Mouse (Mus musculus) CH12.LX (cell line): ENCODE data around the gene Timm10.

ENCODE experiments used
- GABPA ChIP-seq: IDR thresholded peaks from 2 replicates; pipeline ENCODE4 v1.6.1; 2012; ENCODE audit warnings: low read depth, low read length, improper control_type of control experiment, inconsistent platforms; ENCODE audit not compliant: insufficient replicate concordance
- POLR2A ChIP-seq: IDR thresholded peaks from 2 replicates; pipeline ENCODE4 v1.6.1; 2011; ENCODE audit warnings: low read depth, mild to moderate bottlenecking, improper control_type of control experiment, low read length
- TCF12 ChIP-seq: IDR thresholded peaks from 2 replicates; pipeline ENCODE4 v1.6.1; 2014; ENCODE audit warnings: low read depth, mild to moderate bottlenecking, inconsistent platforms, low read length, improper control_type of control experiment

DNA sequence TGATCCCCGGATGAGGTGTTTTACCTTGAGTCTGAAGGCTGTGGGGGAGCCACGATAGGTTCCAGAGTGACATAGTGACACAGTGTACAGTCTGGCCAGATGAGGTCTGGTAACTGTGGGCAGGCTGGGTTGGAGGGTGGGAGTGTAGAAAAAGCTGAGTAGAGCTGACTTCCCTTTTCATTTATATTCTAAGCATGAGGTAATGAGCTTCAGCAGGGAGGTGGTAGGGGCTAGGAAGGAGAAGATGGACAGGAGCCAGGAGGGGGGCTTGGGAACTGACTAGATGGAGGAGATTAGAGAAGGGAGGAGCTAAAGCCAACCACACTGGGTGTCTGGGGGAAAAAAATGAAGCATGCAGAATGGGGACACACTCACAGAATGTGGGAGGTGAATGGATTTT, 42.2 kb downstream of the Timm10 start:
- TF ChIP-seq POLR2A (no peak), TCF12 (no peak), GABPA (no peak)
